In the genomic region with DNA sequence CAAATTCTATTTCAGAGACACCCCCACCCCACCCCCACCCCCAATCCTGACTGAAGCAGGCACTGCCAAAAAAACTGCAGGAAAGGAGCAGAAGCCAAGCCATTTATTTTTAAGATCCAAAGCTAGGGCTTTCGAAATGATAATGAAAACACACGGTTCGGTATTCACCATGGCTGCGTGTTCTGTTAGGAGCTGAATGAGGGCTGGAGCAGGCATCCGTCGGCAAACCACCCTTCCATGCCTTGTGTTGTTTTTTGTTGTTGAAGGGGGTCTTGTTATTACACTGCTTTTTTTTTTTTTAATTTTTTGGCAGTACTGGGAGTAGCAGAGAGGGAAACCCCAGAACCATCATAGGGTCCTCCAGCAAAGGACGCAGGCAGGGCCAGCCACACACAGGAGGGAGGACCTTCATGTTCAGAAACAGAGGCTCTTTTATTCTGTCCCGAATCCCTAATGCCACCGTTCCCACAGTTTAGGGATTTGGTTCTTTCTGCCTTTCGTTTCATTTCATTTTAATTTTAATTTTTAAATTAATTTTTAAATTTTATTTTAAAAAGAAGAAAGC, we compare ENCODE assay signal across 9 mouse cellular contexts. TPM values are rescaled to one million over a fixed set of nuclear protein-coding genes. Genes with fewer than 3 reads are reported as not detected.
DNase-seq lines count a peak whose midpoint lies in the region; ATAC-seq and TF ChIP-seq lines count a peak whose summit lies in the region.
"Had no signal": no experiment of that assay in that cellular context is flagged by ENCODE, and none has a peak within 500 bp of the region (broad histone marks: within the 10 kb centered on the region; RNA-seq: fewer than 3 reads in every experiment).

No protein-coding gene starts in this region.

- no peak for TF ChIP-seq CTCF in lung, embryonic 14.5 days (IDR thresholded peaks at IDR 0.05; ENCODE audit: low read depth)

- peaks cover 77% of the 10 kb centered on the region for H3K4me1 ChIP-seq in forebrain, embryonic 13.5 days
- H3K4me1 ChIP-seq in forebrain, embryonic 10.5 days, result no peaks in the 10 kb centered on the region
- H3K4me1 ChIP-seq in lung, embryonic 14.5 days (ENCODE audit: insufficient read depth), result peaks cover 11% of the 10 kb centered on the region; the same call in 1 of the 2 replicates
- peaks cover 61% of the 10 kb centered on the region for H3K4me1 ChIP-seq in forebrain, embryonic 14.5 days (ENCODE audit: control insufficient read depth, insufficient read depth, low read length)
- peaks cover 93% of the 10 kb centered on the region for H3K4me1 ChIP-seq in neural tube, embryonic 15.5 days
- peaks cover 72% of the 10 kb centered on the region for H3K4me1 ChIP-seq in kidney, embryonic 15.5 days

- no peak for DNase-seq in forebrain, embryonic 10.5 days (ENCODE audit: extremely low spot score, low spot score)
- DNase-seq in lung, embryonic 14.5 days, result no peak
- DNase-seq in lung, postnatal 14 days, result no peak
- peak; percentile 52 for DNase-seq in forebrain, embryonic 14.5 days (ENCODE audit: low spot score)
- no peak for DNase-seq in layer of hippocampus, adult 11-12 months (ENCODE audit: low spot score)

- peak overlapping the region; percentile 64 for H3K9ac ChIP-seq in forebrain, embryonic 13.5 days
- H3K9ac ChIP-seq in lung, embryonic 14.5 days, result peak overlapping the region; percentile 13
- peak overlapping the region; percentile 57 for H3K9ac ChIP-seq in forebrain, embryonic 14.5 days (ENCODE audit: low read length)
- H3K9ac ChIP-seq in neural tube, embryonic 15.5 days (replicated peaks), result peak overlapping the region; percentile 62
- no peak overlapping the region for H3K9ac ChIP-seq in kidney, embryonic 15.5 days

- no peaks in the 10 kb centered on the region for H3K9me3 ChIP-seq in forebrain, embryonic 13.5 days (replicated peaks)
- H3K9me3 ChIP-seq in forebrain, embryonic 10.5 days, result no peaks in the 10 kb centered on the region
- H3K9me3 ChIP-seq in lung, embryonic 14.5 days (ENCODE audit: low read depth, low read length), result no peaks in the 10 kb centered on the region
- no peaks in the 10 kb centered on the region for H3K9me3 ChIP-seq in forebrain, embryonic 14.5 days (replicated peaks; ENCODE audit: control insufficient read depth, low read length)
- H3K9me3 ChIP-seq in neural tube, embryonic 15.5 days (replicated peaks), result no peaks in the 10 kb centered on the region
- no peaks in the 10 kb centered on the region for H3K9me3 ChIP-seq in kidney, embryonic 15.5 days (replicated peaks)

- no peak; the same call in 1 of the 2 replicates for ATAC-seq in forebrain, embryonic 13.5 days
- ATAC-seq in lung, embryonic 14.5 days (ENCODE audit: insufficient read depth), result no peak
- ATAC-seq in forebrain, embryonic 14.5 days, result no peak
- ATAC-seq in neural tube, embryonic 15.5 days (ENCODE audit: low FRiP score), result no peak
- ATAC-seq in kidney, embryonic 15.5 days (replicated peaks; ENCODE audit: low FRiP score), result no peak

- peak overlapping the region; percentile 27 for H3K4me3 ChIP-seq in forebrain, embryonic 13.5 days
- no peak overlapping the region for H3K4me3 ChIP-seq in forebrain, embryonic 10.5 days
- no peak overlapping the region for H3K4me3 ChIP-seq in lung, embryonic 14.5 days (ENCODE audit: low read depth, low read length)
- H3K4me3 ChIP-seq in forebrain, embryonic 14.5 days (ENCODE audit: low read depth, low read length), result peak overlapping the region; percentile 28
- H3K4me3 ChIP-seq in neural tube, embryonic 15.5 days (replicated peaks), result peak overlapping the region; percentile 82
- no peak overlapping the region for H3K4me3 ChIP-seq in kidney, embryonic 15.5 days (replicated peaks)

- peak overlapping the region; percentile 71 for H3K4me2 ChIP-seq in forebrain, embryonic 13.5 days
- H3K4me2 ChIP-seq in lung, embryonic 14.5 days, result peak overlapping the region; percentile 35
- peak overlapping the region; percentile 85 for H3K4me2 ChIP-seq in forebrain, embryonic 14.5 days (ENCODE audit: low read length)
- peak overlapping the region; percentile 87 for H3K4me2 ChIP-seq in neural tube, embryonic 15.5 days
- no peak overlapping the region for H3K4me2 ChIP-seq in kidney, embryonic 15.5 days

- 52% methylated on average over 10 of the region's 10 CpGs for WGBS in forebrain, embryonic 13.5 days
- WGBS in forebrain, embryonic 10.5 days, result 81% methylated on average over 10 of the region's 10 CpGs
- WGBS in lung, embryonic 14.5 days, result 61% methylated on average over 10 of the region's 10 CpGs
- 39% methylated on average over 10 of the region's 10 CpGs for WGBS in forebrain, embryonic 14.5 days
- WGBS in neural tube, embryonic 15.5 days, result 31% methylated on average over 10 of the region's 10 CpGs
- 78% methylated on average over 10 of the region's 10 CpGs for WGBS in kidney, embryonic 15.5 days

- peak overlapping the region; percentile 91 for H3K27ac ChIP-seq in forebrain, embryonic 13.5 days
- no peak overlapping the region for H3K27ac ChIP-seq in forebrain, embryonic 10.5 days
- peak overlapping the region; percentile 54; the same call in 1 of the 2 replicates for H3K27ac ChIP-seq in lung, embryonic 14.5 days (ENCODE audit: low read depth)
- peak overlapping the region; percentile 93 for H3K27ac ChIP-seq in forebrain, embryonic 14.5 days (ENCODE audit: low read depth, low read length)
- H3K27ac ChIP-seq in neural tube, embryonic 15.5 days (replicated peaks), result peak overlapping the region; percentile 91
- H3K27ac ChIP-seq in kidney, embryonic 15.5 days, result no peak overlapping the region
- H3K27ac ChIP-seq: macrophage had no signal

- 0 out of 2 replicates have a peak, but pooled peaks cover 4% of the 10 kb centered on the region for H3K27me3 ChIP-seq in forebrain, embryonic 13.5 days
- H3K27me3 ChIP-seq in forebrain, embryonic 10.5 days (ENCODE audit: poor library complexity, severe bottlenecking), result peaks cover 96% of the 10 kb centered on the region
- H3K27me3 ChIP-seq in lung, embryonic 14.5 days (ENCODE audit: insufficient read depth, low read length), result no peaks in the 10 kb centered on the region
- H3K27me3 ChIP-seq in forebrain, embryonic 14.5 days (replicated peaks; ENCODE audit: control insufficient read depth, insufficient read depth, low read length), result no peaks in the 10 kb centered on the region
- H3K27me3 ChIP-seq in neural tube, embryonic 15.5 days (replicated peaks), result no peaks in the 10 kb centered on the region
- no peaks in the 10 kb centered on the region for H3K27me3 ChIP-seq in kidney, embryonic 15.5 days

- H3K36me3 ChIP-seq in forebrain, embryonic 13.5 days (ENCODE audit: poor library complexity, severe bottlenecking), result peaks cover 45% of the 10 kb centered on the region
- H3K36me3 ChIP-seq in forebrain, embryonic 10.5 days (replicated peaks), result no peaks in the 10 kb centered on the region
- H3K36me3 ChIP-seq in lung, embryonic 14.5 days (ENCODE audit: insufficient read depth), result peaks cover 68% of the 10 kb centered on the region
- peaks cover 42% of the 10 kb centered on the region for H3K36me3 ChIP-seq in forebrain, embryonic 14.5 days (ENCODE audit: control insufficient read depth, insufficient read depth, low read length)
- H3K36me3 ChIP-seq in neural tube, embryonic 15.5 days, result peaks cover 15% of the 10 kb centered on the region; the same call in 1 of the 2 replicates
- peaks cover 54% of the 10 kb centered on the region for H3K36me3 ChIP-seq in kidney, embryonic 15.5 days

RNA-seq across cellular contexts. Expression of gene Ppara, which starts 54.8 kb away (rescaled TPM):
- 0.44 and 0.63 TPM in 2 replicates for polyA plus RNA-seq in forebrain, embryonic 13.5 days (2015; fragmentation: Nextera tagmentation; extraction: Ambion mirVana)
- 0.11 and 0.20 TPM in 2 replicates for polyA plus RNA-seq in forebrain, embryonic 10.5 days (2016; fragmentation: Nextera tagmentation; extraction: Ambion mirVana)
- 2.7 and 3.3 TPM in 2 replicates for polyA plus RNA-seq in lung, embryonic 14.5 days (2014; fragmentation: Nextera tagmentation; extraction: Ambion mirVana)
- polyA plus RNA-seq in forebrain, embryonic 14.5 days (2014; fragmentation: Nextera tagmentation; extraction: Ambion mirVana), result 0.67 and 0.73 TPM in 2 replicates
- polyA plus RNA-seq in neural tube, embryonic 15.5 days (2015; fragmentation: Nextera tagmentation; extraction: Ambion mirVana), result 1.5 and 2.0 TPM in 2 replicates
- 3.9 and 5.0 TPM in 2 replicates for polyA plus RNA-seq in kidney, embryonic 15.5 days (2015; fragmentation: Nextera tagmentation; extraction: Ambion mirVana)
- polyA plus RNA-seq: macrophage had no signal

Comparison
In these comparisons a context has a peak if more than half of its experiments do, and no peak if none do; other contexts are left out.
1. H3K27ac ChIP-seq: peak in forebrain, embryonic 13.5 days (single experiment), lung, embryonic 14.5 days (single experiment), forebrain, embryonic 14.5 days (single experiment) and neural tube, embryonic 15.5 days (single experiment); none in forebrain, embryonic 10.5 days (single experiment) and kidney, embryonic 15.5 days (single experiment).
2. H3K4me3 ChIP-seq: peak in forebrain, embryonic 13.5 days (single experiment), forebrain, embryonic 14.5 days (single experiment) and neural tube, embryonic 15.5 days (single experiment); none in forebrain, embryonic 10.5 days (single experiment), lung, embryonic 14.5 days (single experiment) and kidney, embryonic 15.5 days (single experiment).